Mouse (Mus musculus): ENCODE results near the gene Lrmda.
A peak's percentile ranks its signal among the peaks of the same experiment; 100 is the strongest.

Gene Lrmda

GRCm38 (mm10) chr14:22413220-22413619 lies 393.7 kb downstream of the Lrmda start:
- DNase-seq (ENCODE audit: low read depth) = peak; percentile 29

GRCm38 (mm10) chr14:22417706-22418105 lies 398.2 kb downstream of the Lrmda start:
- DNase-seq (ENCODE audit: low read depth) = no peak

- no peak for DNase-seq (ENCODE audit: low read depth)
Measured at GRCm38 (mm10) chr14:22421668-22422067, 402.2 kb downstream of the Lrmda start.

- DNase-seq (ENCODE audit: low read depth) = no peak
Measured at GRCm38 (mm10) chr14:22425018-22425534, 405.6 kb downstream of the Lrmda start.

GRCm38 (mm10) chr14:22435441-22435840 lies 415.9 kb downstream of the Lrmda start:
- no peak for DNase-seq (ENCODE audit: low read depth)

- DNase-seq (ENCODE audit: low read depth) = no peak
Measured at GRCm38 (mm10) chr14:22435860-22436377, 416.4 kb downstream of the Lrmda start.

GRCm38 (mm10) chr14:22440341-22440999 lies 421.0 kb downstream of the Lrmda start:
- no peak for DNase-seq (ENCODE audit: low read depth)

- no peak for DNase-seq (ENCODE audit: low read depth)
Measured at GRCm38 (mm10) chr14:22441859-22442447, 422.4 kb downstream of the Lrmda start.

- no peak for DNase-seq (ENCODE audit: low read depth)
Measured at GRCm38 (mm10) chr14:22442719-22443118, 423.2 kb downstream of the Lrmda start.

GRCm38 (mm10) chr14:22444541-22444940 lies 425.0 kb downstream of the Lrmda start:
- DNase-seq (ENCODE audit: low read depth) = no peak

- peak; percentile 57 for DNase-seq (ENCODE audit: low read depth)
Measured at GRCm38 (mm10) chr14:22445161-22445821, 425.8 kb downstream of the Lrmda start.

GRCm38 (mm10) chr14:22445841-22446570 lies 426.5 kb downstream of the Lrmda start:
- no peak for DNase-seq (ENCODE audit: low read depth)

- DNase-seq (ENCODE audit: low read depth) = no peak
Measured at GRCm38 (mm10) chr14:22451603-22452002, 432.1 kb downstream of the Lrmda start.

GRCm38 (mm10) chr14:22464314-22464713 lies 444.8 kb downstream of the Lrmda start:
- DNase-seq (ENCODE audit: low read depth) = no peak

- no peak for DNase-seq (ENCODE audit: low read depth)
Measured at GRCm38 (mm10) chr14:22471041-22471440, 451.5 kb downstream of the Lrmda start.

GRCm38 (mm10) chr14:22473451-22473850 lies 453.9 kb downstream of the Lrmda start:
- DNase-seq (ENCODE audit: low read depth) = no peak

GRCm38 (mm10) chr14:22473991-22474390 lies 454.5 kb downstream of the Lrmda start:
- no peak for DNase-seq (ENCODE audit: low read depth)

GRCm38 (mm10) chr14:22493326-22493725 lies 473.8 kb downstream of the Lrmda start:
- no peak for DNase-seq (ENCODE audit: low read depth)

- no peak for DNase-seq (ENCODE audit: low read depth)
Measured at GRCm38 (mm10) chr14:22494290-22494689, 474.8 kb downstream of the Lrmda start.

- DNase-seq (ENCODE audit: low read depth) = no peak
Measured at GRCm38 (mm10) chr14:22494866-22495265, 475.4 kb downstream of the Lrmda start.

- no peak for DNase-seq (ENCODE audit: low read depth)
Measured at GRCm38 (mm10) chr14:22495286-22495685, 475.8 kb downstream of the Lrmda start.

- DNase-seq (ENCODE audit: low read depth) = no peak
Measured at GRCm38 (mm10) chr14:22497636-22498131, 478.2 kb downstream of the Lrmda start.

Measured in fibroblast of lung, adult 2 months (primary cell).